Mouse (Mus musculus): Measurements from ENCODE around the gene Stil.

Stil gene

DNA sequence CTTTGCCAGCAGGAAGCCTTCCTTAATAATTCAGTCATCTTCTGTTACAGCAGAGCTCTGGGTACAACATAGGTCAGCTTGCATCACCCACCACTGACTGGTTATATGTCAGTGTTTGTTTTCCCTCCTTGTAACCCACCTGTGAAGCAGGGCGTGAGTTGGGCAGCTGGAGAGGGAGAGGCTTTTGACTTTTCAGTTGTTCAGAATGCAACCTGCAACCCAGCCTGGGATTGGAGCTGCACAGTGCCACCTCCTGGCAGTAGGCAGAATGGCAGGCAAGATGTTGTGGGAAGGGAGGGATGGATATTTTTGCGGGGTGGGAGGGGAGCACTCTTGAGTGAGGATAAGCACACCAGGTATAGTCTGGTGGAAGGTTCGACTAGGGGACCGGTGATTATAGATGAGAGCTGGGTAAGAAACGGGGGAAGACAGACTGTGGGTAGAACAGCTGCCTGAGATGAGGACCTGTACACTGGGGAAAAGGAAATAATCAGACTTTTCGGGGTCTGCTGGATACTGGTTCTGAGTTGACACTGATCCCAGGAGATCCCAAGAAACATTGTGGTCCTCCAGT lies 85.7 kb downstream of the Stil start:
- no peak for DNase-seq

DNA sequence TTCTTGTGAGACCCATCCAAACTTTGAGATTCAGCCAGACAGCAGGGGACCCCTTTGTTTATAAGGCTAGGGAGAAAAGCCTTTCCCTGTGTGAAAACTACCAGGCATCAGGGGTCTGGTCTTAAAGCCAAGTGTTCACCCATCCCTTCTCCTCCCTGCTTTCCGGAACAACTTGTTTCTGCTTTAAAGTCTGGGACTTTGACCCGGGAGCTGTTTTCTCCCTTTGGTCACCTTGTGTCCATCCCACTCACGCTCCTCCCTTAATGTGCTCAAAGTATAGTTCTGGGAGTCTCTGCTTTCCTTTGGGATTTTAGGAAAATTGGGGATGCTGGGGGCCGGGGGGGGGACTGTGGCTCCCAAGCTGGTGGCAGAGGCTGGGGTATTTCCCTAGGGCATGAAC lies 86.3 kb downstream of the Stil start:
- no peak for DNase-seq

- DNase-seq = no peak
These were observed 86.9 kb downstream of the Stil start for GRCm38 (mm10) chr4:115086763-115087415.

- DNase-seq = no peak
These were observed 88.8 kb downstream of the Stil start, which contains the start of gene Pdzk1ip1 for GRCm38 (mm10) chr4:115088611-115089338. TSS of gene Pdzk1ip1 (plus strand) at chr4:115088708.

DNA sequence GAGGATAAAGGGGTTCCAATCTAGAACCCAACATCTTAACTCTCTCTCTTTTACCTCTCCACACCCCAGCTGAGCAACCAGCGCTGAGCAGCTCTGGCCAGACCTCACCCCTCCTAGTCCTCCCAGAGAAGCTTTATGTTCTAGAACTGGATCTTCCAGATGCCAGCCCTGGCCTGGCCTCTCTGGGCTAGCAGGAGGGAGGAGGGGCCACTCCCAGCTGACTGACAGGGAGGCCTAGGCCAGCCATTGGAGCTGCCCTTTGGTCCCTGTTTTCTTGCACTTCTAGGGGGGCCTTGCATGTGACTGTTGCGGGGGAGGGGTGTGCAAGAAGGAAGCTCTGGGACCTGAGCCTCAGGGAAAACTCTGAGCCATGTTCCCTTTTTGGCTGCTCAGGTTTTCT lies 90.6 kb downstream of the Stil start:
- no peak for DNase-seq

GRCm38 (mm10) chr4:115091806-115092205 lies 91.8 kb downstream of the Stil start:
- no peak for DNase-seq

Data from layer of hippocampus, adult 9-11 months (tissue).